7 mouse cellular contexts compared by ENCODE assay signal in genomic region chr10:24297792-24298191, GRCm38 (mm10).
DNase-seq lines count a peak whose midpoint lies in the region; ATAC-seq lines count a peak whose summit lies in the region.

No protein-coding gene starts in this region.

- no peaks in the 10 kb centered on the region for H3K4me1 ChIP-seq in heart, embryonic 12.5 days (replicated peaks)

- peak; percentile 36 to 70 for DNase-seq in heart, postnatal 36 days
- DNase-seq in urinary bladder, postnatal 25 days (ENCODE audit: low spot score), result peak; percentile 29
- no peak for DNase-seq in urinary bladder, adult 2 months (ENCODE audit: low spot score)
- peak; percentile 10 to 58 for DNase-seq in cerebellum, postnatal 25 days
- peak; percentile 67 to 71 for DNase-seq in layer of hippocampus, postnatal 10 days (ENCODE audit: low spot score in 2 of 2)
- peak; percentile 33 for DNase-seq in retina, postnatal 7 days (ENCODE audit: low read depth, low spot score)

- no peaks in the 10 kb centered on the region for H3K27me3 ChIP-seq in heart, embryonic 12.5 days (replicated peaks)

- H3K9me3 ChIP-seq in heart, embryonic 12.5 days (replicated peaks), result no peaks in the 10 kb centered on the region

- no peak for ATAC-seq in heart, embryonic 12.5 days (ENCODE audit: insufficient number of reproducible peaks, low FRiP score)

- H3K4me2 ChIP-seq in heart, embryonic 12.5 days, result no peak overlapping the region

- no peak overlapping the region for H3K9ac ChIP-seq in heart, embryonic 12.5 days

- no peak overlapping the region for H3K27ac ChIP-seq in heart, embryonic 12.5 days (ENCODE audit: poor library complexity, severe bottlenecking)

- no peak overlapping the region for H3K4me3 ChIP-seq in heart, embryonic 12.5 days

- intact Hi-C loops in heart, postnatal 36 days (cut with DNase I), result loop anchor here (1.0 to 5.0 kb wide), 3 partner anchors 105 to 480 kb away; no protein-coding TSS in a partner anchor

- no peaks in the 10 kb centered on the region for H3K36me3 ChIP-seq in heart, embryonic 12.5 days

- whole genome bisulfite sequencing in heart, embryonic 12.5 days, result 0% methylated on average over 1 of the region's 1 CpGs
